Mouse (Mus musculus) forebrain, postnatal 0 days (tissue): ENCODE measurements around the gene Tctn1. TPM values are rescaled to one million over a fixed set of nuclear protein-coding genes. Genes with fewer than 3 reads are reported as not detected.

ENCODE experiments used
- ATAC-seq: fragments of 200-750 bp; cut with Nextera tagmentation; 2 replicates; pipeline ENCODE4 v1.8.0; 2017; ENCODE audit warnings: mild to moderate bottlenecking, moderate library complexity
- DNase-seq: peaks from one replicate; pipeline ENCODE4 v3.0.0-alpha.2; 2015
- H3K27ac ChIP-seq: fragments of 300-500 bp; sonication (generic); 2 replicates; pipeline ENCODE4 v1.5.1; 2014; ENCODE audit warnings: low read depth, mild to moderate bottlenecking, antibody characterized with exemption, low read length, moderate library complexity, mixed read lengths
- H3K27me3 ChIP-seq: fragments of 300-500 bp; sonication (generic); 2 replicates; pipeline ENCODE4 v1.6.1; 2014; ENCODE audit warnings: mild to moderate bottlenecking, low read length, mixed read lengths; ENCODE audit not compliant: insufficient read depth
- H3K36me3 ChIP-seq: fragments of 300-500 bp; sonication (generic); 2 replicates; pipeline ENCODE4 v1.6.1; 2014; ENCODE audit warnings: mild to moderate bottlenecking, moderate library complexity; ENCODE audit not compliant: insufficient read depth
- H3K4me1 ChIP-seq: fragments of 300-500 bp; sonication (generic); 2 replicates; pipeline ENCODE4 v1.6.1; 2014; ENCODE audit warnings: antibody characterized with exemption; ENCODE audit not compliant: insufficient read depth
- H3K4me2 ChIP-seq: fragments of 300-500 bp; sonication (generic); 2 replicates; pipeline ENCODE4 v1.6.1; 2014; ENCODE audit warnings: low read depth, mild to moderate bottlenecking, moderate library complexity
- H3K4me3 ChIP-seq: fragments of 300-500 bp; sonication (generic); 2 replicates; pipeline ENCODE4 v1.5.1; 2014; ENCODE audit warnings: low read depth, low read length, mixed read lengths
- H3K9ac ChIP-seq: fragments of 300-500 bp; sonication (generic); 2 replicates; pipeline ENCODE4 v1.6.1; 2014; ENCODE audit warnings: mild to moderate bottlenecking
- H3K9me3 ChIP-seq: fragments of 300-500 bp; sonication (generic); 2 replicates; pipeline ENCODE4 v1.6.1; 2016; ENCODE audit warnings: low read length
- CTCF ChIP-seq: sonication (generic); IDR thresholded peaks from 2 replicates; pipeline ENCODE4 v1.5.1; 2016; ENCODE audit warnings: antibody characterized with exemption, control low read depth, low read depth
- WGBS: fragments of 180-500 bp; shearing (Covaris S2); extraction: QIAGEN DNeasy Blood & Tissue Kit; methylation state at CpG from one replicate; pipeline ENCODE4 v1.1.7; 2014; 5-methylcytosine and 5-hydroxymethylcytosine counted together
- polyA plus RNA-seq: library from polyadenylated mRNA; unstranded; fragments of >200 nt; fragmentation: Nextera tagmentation; extraction: Ambion mirVana; gene quantifications from 2 replicates; pipeline ENCODE4 v1.2.1, GENCODE M21; 2015
- total RNA-seq: library from RNA; depleted of rRNA; stranded (reverse); fragments of >200 nt; gene quantifications from 2 replicates; pipeline ENCODE4 v1.2.3, GENCODE M21; 2014

The Tctn1 gene
- total and polyA plus RNA-seq, 2 experiments from 2014 or later = 4.3 to 31.2 TPM

- no peaks in the 10 kb centered on the region for H3K9me3 ChIP-seq
- H3K4me3 ChIP-seq = no peak overlapping the region
- H3K36me3 ChIP-seq = no peaks in the 10 kb centered on the region
- no peaks in the 10 kb centered on the region for H3K4me1 ChIP-seq
- H3K9ac ChIP-seq = no peak overlapping the region
- no peak overlapping the region for H3K4me2 ChIP-seq
- 92% methylated on average over 4 of the region's 4 CpGs for WGBS
- DNase-seq (no peak), ATAC-seq (no peak)
- no peaks in the 10 kb centered on the region for H3K27me3 ChIP-seq
- H3K27ac ChIP-seq = no peak overlapping the region
- TF ChIP-seq CTCF = no peak
Observed at GRCm38 (mm10) chr5:122230816-122231215, 33.4 kb downstream of the Tctn1 start.

DNA sequence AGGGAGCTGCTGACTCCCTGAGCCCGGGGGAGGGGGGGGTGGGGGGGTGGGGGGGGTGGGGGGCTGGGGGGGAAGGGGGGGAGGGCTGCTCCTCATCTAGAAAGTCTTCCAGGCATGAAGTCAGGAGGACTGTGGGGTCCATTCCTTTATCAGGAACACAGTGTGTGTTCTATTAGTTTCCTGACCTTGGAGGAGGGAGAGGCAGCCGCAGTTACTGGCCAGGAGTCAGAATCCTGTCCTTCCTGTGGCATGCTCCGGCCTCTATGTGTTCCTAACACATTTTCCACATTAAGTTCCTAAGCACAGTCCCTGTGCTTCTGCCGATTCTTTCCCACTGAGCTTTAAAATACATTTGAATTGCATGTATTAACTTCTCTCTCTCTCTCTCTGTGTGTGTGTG, 35.5 kb downstream of the Tctn1 start:
- DNase-seq = no peak
- Histone ChIP-seq H3K27me3 (no peaks in the 10 kb centered on the region), H3K27ac (no peak overlapping the region), H3K9me3 (no peaks in the 10 kb centered on the region), H3K36me3 (no peaks in the 10 kb centered on the region), H3K4me2 (no peak overlapping the region), H3K9ac (no peak overlapping the region), H3K4me1 (no peaks in the 10 kb centered on the region), H3K4me3 (no peak overlapping the region)
- no peak for TF ChIP-seq CTCF
- WGBS = 70% methylated on average over 3 of the region's 4 CpGs
- no peak for ATAC-seq

DNA sequence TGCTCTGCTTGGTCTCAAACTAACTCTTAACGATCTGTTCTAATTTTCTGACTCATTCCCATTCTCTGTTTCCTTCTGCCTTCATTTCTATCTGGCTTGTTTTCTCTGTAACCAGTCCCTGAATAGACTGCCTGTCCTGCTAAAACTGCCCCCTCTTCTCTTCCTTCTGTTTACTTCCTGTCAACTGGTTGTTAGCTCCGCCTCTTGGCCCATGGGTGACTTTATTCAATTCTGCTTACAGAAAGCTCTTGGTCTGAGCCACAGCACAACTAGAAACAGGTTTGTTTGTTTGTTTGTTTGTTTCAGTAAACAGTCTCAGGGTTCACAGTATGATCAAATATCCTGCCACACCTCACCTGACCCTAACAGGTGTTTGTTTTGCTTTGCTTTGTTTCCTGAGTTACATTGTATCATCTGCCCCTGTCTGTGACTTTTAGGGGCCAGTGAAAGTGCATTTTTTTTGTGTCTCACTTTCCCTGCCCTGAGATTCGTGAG, 35.9 kb downstream of the Tctn1 start:
- ATAC-seq (no peak), DNase-seq (no peak)
- Histone ChIP-seq H3K4me3 (no peak overlapping the region), H3K36me3 (no peaks in the 10 kb centered on the region), H3K27ac (no peak overlapping the region), H3K27me3 (no peaks in the 10 kb centered on the region), H3K4me1 (no peaks in the 10 kb centered on the region), H3K9me3 (no peaks in the 10 kb centered on the region), H3K9ac (no peak overlapping the region), H3K4me2 (no peak overlapping the region)
- no peak for TF ChIP-seq CTCF
- 88% methylated on average over 3 of the region's 3 CpGs for WGBS

DNA sequence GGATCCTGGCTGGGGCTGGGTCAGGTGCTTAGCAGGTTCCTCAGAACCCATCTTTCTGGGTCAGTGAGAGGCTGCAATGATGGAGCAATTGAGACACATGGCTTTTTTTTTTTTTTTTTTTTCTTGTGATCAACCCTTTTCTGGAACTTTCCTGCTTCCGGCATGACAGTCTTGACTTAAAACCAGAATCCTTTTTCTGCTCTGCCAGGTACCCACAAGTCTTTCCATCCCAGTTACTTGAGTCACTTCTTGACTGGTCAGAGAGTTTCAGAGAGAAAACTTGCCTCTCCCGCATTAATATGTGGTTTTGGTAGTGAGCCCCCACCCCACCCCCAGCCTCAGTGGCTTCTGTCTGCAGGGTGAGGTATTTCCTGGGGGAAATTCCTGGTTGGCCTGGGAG, 40.0 kb downstream of the Tctn1 start:
- Histone ChIP-seq H3K4me2 (no peak overlapping the region), H3K27ac (no peak overlapping the region), H3K4me1 (no peaks in the 10 kb centered on the region), H3K9me3 (no peaks in the 10 kb centered on the region), H3K4me3 (no peak overlapping the region), H3K27me3 (no peaks in the 10 kb centered on the region), H3K9ac (no peak overlapping the region), H3K36me3 (no peaks in the 10 kb centered on the region)
- TF ChIP-seq CTCF = no peak
- no peak for DNase-seq
- 91% methylated on average over 2 of the region's 2 CpGs for WGBS
- ATAC-seq = no peak

DNA sequence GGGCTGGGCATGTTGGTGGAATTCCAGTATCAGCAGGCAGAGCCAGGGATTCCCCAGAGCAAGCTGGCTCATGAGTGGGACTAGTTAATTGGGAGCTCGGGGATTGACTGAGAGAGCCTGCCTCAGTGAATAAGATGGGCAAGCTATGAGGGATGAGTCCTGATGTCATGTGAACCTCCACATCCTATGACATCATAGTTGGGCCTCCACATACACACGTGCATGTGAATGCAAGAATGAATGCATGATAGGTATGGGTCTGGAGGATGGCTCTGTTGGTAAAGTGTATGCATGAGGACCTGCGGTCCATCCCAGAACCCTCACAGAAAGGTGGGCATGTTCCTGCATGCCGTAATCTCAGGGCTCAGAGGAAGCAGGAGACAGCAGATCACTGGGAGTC, 43.2 kb downstream of the Tctn1 start:
- WGBS = 88% methylated on average over 4 of the region's 4 CpGs
- no peak overlapping the region for H3K4me3 ChIP-seq
- no peak for ATAC-seq
- no peak overlapping the region for H3K27ac ChIP-seq
- H3K9ac ChIP-seq = no peak overlapping the region
- no peak overlapping the region for H3K4me2 ChIP-seq
- H3K36me3 ChIP-seq = no peaks in the 10 kb centered on the region
- no peak for DNase-seq
- H3K4me1 ChIP-seq = no peaks in the 10 kb centered on the region
- H3K27me3 ChIP-seq = no peaks in the 10 kb centered on the region
- TF ChIP-seq CTCF = no peak
- no peaks in the 10 kb centered on the region for H3K9me3 ChIP-seq

DNA sequence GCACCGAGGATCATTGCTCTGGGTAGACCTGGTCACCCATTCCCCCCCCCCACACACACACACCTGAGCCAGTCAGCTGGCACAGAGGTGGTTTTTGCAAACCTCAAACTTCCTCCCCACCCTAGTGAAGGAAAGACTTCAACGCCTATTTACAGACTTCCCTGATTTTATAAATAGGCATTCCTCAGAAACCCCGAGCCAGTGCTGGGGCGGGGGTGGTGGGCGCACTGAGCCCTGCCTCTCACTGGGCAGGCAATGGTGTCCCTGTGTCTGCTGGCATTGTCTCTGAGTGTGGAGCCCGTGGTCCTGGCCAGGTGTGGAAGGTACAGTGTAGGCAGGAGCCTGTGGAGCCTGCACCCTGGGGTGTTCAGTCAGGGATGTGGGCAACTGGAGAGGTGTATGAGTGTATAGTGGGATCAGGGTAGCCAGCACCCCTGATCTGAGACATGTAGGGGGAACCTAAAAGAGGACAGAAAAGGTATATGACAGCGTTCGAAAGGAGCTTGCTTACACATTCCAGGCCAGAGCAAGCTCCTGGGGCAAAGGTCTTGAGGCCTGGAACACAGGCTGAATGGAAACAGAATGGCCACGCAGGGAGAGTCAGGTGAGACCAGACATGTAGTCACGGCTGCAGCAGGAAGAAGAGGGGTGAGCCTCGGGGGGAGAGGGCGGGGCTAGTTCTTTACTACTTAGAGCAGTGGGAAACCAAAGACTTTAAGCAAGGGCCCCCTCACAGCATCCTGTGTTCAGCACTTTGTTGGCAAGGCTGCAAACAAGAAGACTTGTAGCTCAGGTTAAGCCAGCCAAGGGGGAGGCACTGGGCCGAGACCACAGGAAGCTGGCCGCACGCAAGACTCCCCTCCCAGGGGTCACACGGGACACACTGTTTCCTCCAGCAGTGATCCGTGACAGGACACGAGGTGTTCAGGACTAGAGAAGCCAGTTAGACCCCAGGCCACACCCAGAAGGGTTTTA, 44.3 kb downstream of the Tctn1 start:
- WGBS = 79% methylated on average over 18 of the region's 18 CpGs

GRCm38 (mm10) chr5:122218928-122219327, 45.3 kb downstream of the Tctn1 start:
- ATAC-seq (no peak), DNase-seq (no peak)
- Histone ChIP-seq H3K4me1 (no peaks in the 10 kb centered on the region), H3K36me3 (no peaks in the 10 kb centered on the region), H3K9me3 (no peaks in the 10 kb centered on the region), H3K27ac (no peak overlapping the region), H3K4me3 (no peak overlapping the region), H3K4me2 (no peak overlapping the region), H3K9ac (no peak overlapping the region), H3K27me3 (no peaks in the 10 kb centered on the region)
- no peak for TF ChIP-seq CTCF
- WGBS = 75% methylated on average over 7 of the region's 7 CpGs

More for the DNA sequence above, 44.3 kb downstream of the Tctn1 start:
- TF ChIP-seq CTCF = no peak
- Histone ChIP-seq H3K36me3 (no peaks in the 10 kb centered on the region), H3K4me1 (no peaks in the 10 kb centered on the region), H3K4me2 (no peak overlapping the region), H3K4me3 (no peak overlapping the region), H3K27ac (no peak overlapping the region), H3K27me3 (no peaks in the 10 kb centered on the region), H3K9me3 (no peaks in the 10 kb centered on the region), H3K9ac (no peak overlapping the region)
- ATAC-seq (no peak), DNase-seq (no peak)
